Mouse (Mus musculus): ENCODE data around the gene Gan.

- no peak for TF ChIP-seq CTCF (IDR thresholded peaks at IDR 0.05; ENCODE audit: low read depth)
- no peak for TF ChIP-seq EP300 (IDR thresholded peaks at IDR 0.05; ENCODE audit: low read depth)
Observed at GRCm38 (mm10) chr8:117178676-117179075, 20.7 kb downstream of the Gan start.
